Mouse (Mus musculus) spleen, adult 18-20 months (tissue): Measurements from ENCODE around the gene Hsdl1.

Source experiments
- DNase-seq, 2 experiments: peaks; one replicate each; pipeline ENCODE4 v3.0.0; 2022; ENCODE audit warnings: mixed read lengths in 2 of 2

Hsdl1 gene

GRCm38 (mm10) chr8:119520102-119520501 is 54.9 kb downstream of the Hsdl1 start:
- no peak for DNase-seq

- DNase-seq, result no peak
Measured at GRCm38 (mm10) chr8:119516674-119517073, 58.3 kb downstream of the Hsdl1 start.

GRCm38 (mm10) chr8:119515767-119516166 is 59.2 kb downstream of the Hsdl1 start:
- DNase-seq, result no peak

- no peak for DNase-seq
Measured at GRCm38 (mm10) chr8:119514940-119515339, 60.0 kb downstream of the Hsdl1 start.

GRCm38 (mm10) chr8:119513405-119513804 is 61.6 kb downstream of the Hsdl1 start:
- DNase-seq, result no peak
